In genomic region chr14:76487609-76488008, GRCm38 (mm10) we compare ENCODE assay signal across 14 mouse cellular contexts.
DNase-seq lines count a peak whose midpoint lies in the region; ATAC-seq lines count a peak whose summit lies in the region.
"Had no signal": no experiment of that assay in that cellular context is flagged by ENCODE, and none has a peak within 500 bp of the region (broad histone marks: within the 10 kb centered on the region; RNA-seq: fewer than 3 reads in every experiment).

No protein-coding gene starts in this region.

- H3K4me3 ChIP-seq in kidney, embryonic 14.5 days (ENCODE audit: low read length): no peak overlapping the region
- H3K4me3 ChIP-seq in midbrain, embryonic 13.5 days (replicated peaks): no peak overlapping the region
- no peak overlapping the region for H3K4me3 ChIP-seq in midbrain, embryonic 16.5 days (ENCODE audit: low read depth, low read length)
- no peak overlapping the region for H3K4me3 ChIP-seq in embryonic facial prominence, embryonic 15.5 days (replicated peaks)
- H3K4me3 ChIP-seq in limb, embryonic 15.5 days: no peak overlapping the region

- H3K27ac ChIP-seq in kidney, embryonic 14.5 days (ENCODE audit: low read depth, low read length): no peak overlapping the region
- H3K27ac ChIP-seq in midbrain, embryonic 13.5 days: peak overlapping the region; percentile 47; the same call in 1 of the 2 replicates
- no peak overlapping the region for H3K27ac ChIP-seq in midbrain, embryonic 16.5 days (ENCODE audit: low read length)
- H3K27ac ChIP-seq in embryonic facial prominence, embryonic 15.5 days (replicated peaks): 0 out of 2 replicates have a peak overlapping the region, but pooled peaks have one; percentile 63
- H3K27ac ChIP-seq in limb, embryonic 15.5 days: peak overlapping the region; percentile 73

- 81% methylated on average over 16 of the region's 16 CpGs for WGBS in kidney, embryonic 14.5 days
- WGBS in midbrain, embryonic 13.5 days: 90% methylated on average over 16 of the region's 16 CpGs
- 91% methylated on average over 16 of the region's 16 CpGs for WGBS in midbrain, embryonic 16.5 days
- WGBS in embryonic facial prominence, embryonic 15.5 days: 79% methylated on average over 16 of the region's 16 CpGs
- WGBS in limb, embryonic 15.5 days: 78% methylated on average over 16 of the region's 16 CpGs

- H3K4me2 ChIP-seq in kidney, embryonic 14.5 days (replicated peaks; ENCODE audit: low read depth, low read length): no peak overlapping the region
- no peak overlapping the region for H3K4me2 ChIP-seq in midbrain, embryonic 13.5 days (replicated peaks)
- H3K4me2 ChIP-seq in midbrain, embryonic 16.5 days (ENCODE audit: low read length): no peak overlapping the region
- H3K4me2 ChIP-seq in embryonic facial prominence, embryonic 15.5 days (replicated peaks): no peak overlapping the region
- no peak overlapping the region for H3K4me2 ChIP-seq in limb, embryonic 15.5 days

- H3K4me1 ChIP-seq in kidney, embryonic 14.5 days (ENCODE audit: control insufficient read depth, insufficient read depth, low read length): 0 out of 2 replicates have a peak, but pooled peaks cover 9% of the 10 kb centered on the region
- H3K4me1 ChIP-seq in midbrain, embryonic 13.5 days (replicated peaks): peaks cover 13% of the 10 kb centered on the region; the same call in 1 of the 2 replicates
- peaks cover 5% of the 10 kb centered on the region; the same call in 1 of the 2 replicates for H3K4me1 ChIP-seq in midbrain, embryonic 16.5 days (ENCODE audit: control insufficient read depth, insufficient read depth, low read length)
- H3K4me1 ChIP-seq in embryonic facial prominence, embryonic 15.5 days: peaks cover 15% of the 10 kb centered on the region
- peaks cover 24% of the 10 kb centered on the region for H3K4me1 ChIP-seq in limb, embryonic 15.5 days

- no peaks in the 10 kb centered on the region for H3K27me3 ChIP-seq in kidney, embryonic 14.5 days (ENCODE audit: control insufficient read depth, insufficient read depth, low read length)
- no peaks in the 10 kb centered on the region for H3K27me3 ChIP-seq in midbrain, embryonic 13.5 days
- H3K27me3 ChIP-seq in midbrain, embryonic 16.5 days (ENCODE audit: control insufficient read depth, insufficient read depth, low read depth, low read length): no peaks in the 10 kb centered on the region
- H3K27me3 ChIP-seq in embryonic facial prominence, embryonic 15.5 days: no peaks in the 10 kb centered on the region
- no peaks in the 10 kb centered on the region for H3K27me3 ChIP-seq in limb, embryonic 15.5 days
- H3K27me3 ChIP-seq: Patski had no signal

- H3K9me3 ChIP-seq in kidney, embryonic 14.5 days (ENCODE audit: control insufficient read depth, low read length): no peaks in the 10 kb centered on the region
- no peaks in the 10 kb centered on the region for H3K9me3 ChIP-seq in midbrain, embryonic 13.5 days
- no peaks in the 10 kb centered on the region for H3K9me3 ChIP-seq in midbrain, embryonic 16.5 days (replicated peaks; ENCODE audit: control insufficient read depth, low read length, poor library complexity, severe bottlenecking)
- no peaks in the 10 kb centered on the region for H3K9me3 ChIP-seq in embryonic facial prominence, embryonic 15.5 days (replicated peaks)
- H3K9me3 ChIP-seq in limb, embryonic 15.5 days: no peaks in the 10 kb centered on the region

- no peak for DNase-seq in kidney, postnatal 36 days
- no peak for DNase-seq in cerebellum, postnatal 25 days
- DNase-seq in adrenal gland, adult 18-20 months (ENCODE audit: low spot score in 2 of 2): no peak
- DNase-seq: adrenal gland, adult 2 months; cerebellum, postnatal 10 days; gastrocnemius, postnatal 36 days; left cerebral cortex, postnatal 4 days; lung, postnatal 36 days had no signal

- no peaks in the 10 kb centered on the region; the same call in 1 of the 2 replicates for H3K36me3 ChIP-seq in kidney, embryonic 14.5 days (ENCODE audit: control insufficient read depth, insufficient read depth, low read length)
- 0 out of 2 replicates have a peak, but pooled peaks cover 6% of the 10 kb centered on the region for H3K36me3 ChIP-seq in midbrain, embryonic 13.5 days
- no peaks in the 10 kb centered on the region for H3K36me3 ChIP-seq in midbrain, embryonic 16.5 days (ENCODE audit: control insufficient read depth, insufficient read depth, low read length)
- H3K36me3 ChIP-seq in embryonic facial prominence, embryonic 15.5 days: no peaks in the 10 kb centered on the region
- no peaks in the 10 kb centered on the region for H3K36me3 ChIP-seq in limb, embryonic 15.5 days

- peak overlapping the region; percentile 23; the same call in 1 of the 2 replicates for H3K9ac ChIP-seq in kidney, embryonic 14.5 days (ENCODE audit: low read depth, low read length)
- no peak overlapping the region for H3K9ac ChIP-seq in midbrain, embryonic 13.5 days (replicated peaks)
- H3K9ac ChIP-seq in midbrain, embryonic 16.5 days (ENCODE audit: low read depth, low read length): no peak overlapping the region
- no peak overlapping the region for H3K9ac ChIP-seq in embryonic facial prominence, embryonic 15.5 days
- no peak overlapping the region for H3K9ac ChIP-seq in limb, embryonic 15.5 days

- ATAC-seq in kidney, embryonic 14.5 days (ENCODE audit: low FRiP score, low TSS enrichment): 0 out of 2 replicates have a peak, but pooled peaks have one; percentile 12
- ATAC-seq in midbrain, embryonic 13.5 days: no peak
- no peak for ATAC-seq in midbrain, embryonic 16.5 days
- ATAC-seq in embryonic facial prominence, embryonic 15.5 days (ENCODE audit: insufficient number of reproducible peaks, low FRiP score, low TSS enrichment, low read depth): no peak
- ATAC-seq in limb, embryonic 15.5 days (ENCODE audit: insufficient number of reproducible peaks, low FRiP score, low TSS enrichment, low read depth): no peak
- ATAC-seq: Patski had no signal

Comparison
In these comparisons a context has a peak if more than half of its experiments do, and no peak if none do; other contexts are left out.
1. H3K27ac ChIP-seq: peak in midbrain, embryonic 13.5 days (single experiment), embryonic facial prominence, embryonic 15.5 days (single experiment) and limb, embryonic 15.5 days (single experiment); none in kidney, embryonic 14.5 days (single experiment) and midbrain, embryonic 16.5 days (single experiment).